25 mouse cellular contexts compared by ENCODE assay signal in the genomic region with DNA sequence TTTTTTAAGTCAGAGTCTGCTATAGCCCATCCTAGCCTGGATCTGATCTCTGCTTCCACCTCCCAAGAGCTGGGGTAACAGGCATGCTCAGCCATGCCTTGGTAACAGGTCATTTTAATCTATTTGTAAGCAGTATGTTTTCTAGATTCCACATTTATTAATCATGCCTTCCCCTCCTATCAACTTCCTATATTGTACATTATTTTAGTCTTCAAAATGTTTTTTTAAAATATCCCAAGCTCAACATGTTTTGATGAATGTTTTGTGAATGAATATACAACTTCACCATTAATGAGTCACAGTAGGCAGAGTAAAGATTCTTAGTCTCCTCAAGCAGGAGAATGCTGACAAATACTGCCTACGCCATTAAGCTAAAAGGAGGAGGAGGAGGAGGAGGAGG. TPM values are rescaled to one million over a fixed set of nuclear protein-coding genes. Genes with fewer than 3 reads are reported as not detected.
"Had no signal": no experiment of that assay in that cellular context is flagged by ENCODE, and none has a peak within 500 bp of the region (broad histone marks: within the 10 kb centered on the region; RNA-seq: fewer than 3 reads in every experiment).

No protein-coding gene starts in this region.

- DNase-seq: kidney, adult 11 months; kidney, adult 8-10 months; kidney, postnatal 25 days; layer of hippocampus, adult 9-11 months; left cerebral cortex, postnatal 4 days; lung, adult 2 months; lung, postnatal 14 days; lung, postnatal 4 days; right cerebral cortex, adult 18-20 months; right cerebral cortex, postnatal 14 days; right cerebral cortex, postnatal 4 days; thymus, postnatal 36 days had no signal

- ATAC-seq: liver, embryonic 12.5 days; midbrain, embryonic 15.5 days had no signal

- H3K4me2 ChIP-seq: limb, embryonic 12.5 days; limb, embryonic 15.5 days; liver, embryonic 12.5 days; midbrain, embryonic 12.5 days; midbrain, embryonic 15.5 days; neural tube, embryonic 12.5 days; neural tube, embryonic 15.5 days had no signal

- H3K36me3 ChIP-seq: limb, embryonic 12.5 days; limb, embryonic 15.5 days; midbrain, embryonic 12.5 days; midbrain, embryonic 15.5 days; neural tube, embryonic 12.5 days; neural tube, embryonic 15.5 days had no signal

- H3K27me3 ChIP-seq: limb, embryonic 12.5 days; limb, embryonic 15.5 days; liver, embryonic 12.5 days; midbrain, embryonic 12.5 days; midbrain, embryonic 15.5 days; neural tube, embryonic 12.5 days; neural tube, embryonic 15.5 days had no signal

- H3K9ac ChIP-seq: limb, embryonic 12.5 days; limb, embryonic 15.5 days; liver, embryonic 12.5 days; midbrain, embryonic 12.5 days; midbrain, embryonic 15.5 days; neural tube, embryonic 12.5 days; neural tube, embryonic 15.5 days had no signal

- H3K4me3 ChIP-seq: layer of hippocampus, adult 2 months; left cerebral cortex, adult 2 months; limb, embryonic 12.5 days; limb, embryonic 15.5 days; liver, embryonic 12.5 days; midbrain, embryonic 12.5 days; midbrain, embryonic 15.5 days; neural tube, embryonic 12.5 days; neural tube, embryonic 15.5 days had no signal

- H3K9me3 ChIP-seq: limb, embryonic 12.5 days; limb, embryonic 15.5 days; liver, embryonic 12.5 days; midbrain, embryonic 12.5 days; midbrain, embryonic 15.5 days; neural tube, embryonic 12.5 days; neural tube, embryonic 15.5 days had no signal

- H3K4me1 ChIP-seq: neural tube, embryonic 15.5 days had no signal

- H3K27ac ChIP-seq: layer of hippocampus, adult 2 months; left cerebral cortex, adult 2 months; limb, embryonic 12.5 days; limb, embryonic 15.5 days; liver, embryonic 12.5 days; midbrain, embryonic 12.5 days; midbrain, embryonic 15.5 days; neural tube, embryonic 12.5 days; neural tube, embryonic 15.5 days; stomach, postnatal 0 days had no signal

RNA-seq across cellular contexts. Expression of a gene that starts 42.0 kb away (rescaled TPM):
- total RNA-seq: megakaryocyte, adult 5-6 weeks had no signal
- polyA plus RNA-seq: large intestine, adult 2 months; midbrain, embryonic 12.5 days; neural tube, embryonic 12.5 days; stomach, embryonic 14.5 days had no signal
